8 mouse cellular contexts compared by ENCODE assay signal in the genomic region with DNA sequence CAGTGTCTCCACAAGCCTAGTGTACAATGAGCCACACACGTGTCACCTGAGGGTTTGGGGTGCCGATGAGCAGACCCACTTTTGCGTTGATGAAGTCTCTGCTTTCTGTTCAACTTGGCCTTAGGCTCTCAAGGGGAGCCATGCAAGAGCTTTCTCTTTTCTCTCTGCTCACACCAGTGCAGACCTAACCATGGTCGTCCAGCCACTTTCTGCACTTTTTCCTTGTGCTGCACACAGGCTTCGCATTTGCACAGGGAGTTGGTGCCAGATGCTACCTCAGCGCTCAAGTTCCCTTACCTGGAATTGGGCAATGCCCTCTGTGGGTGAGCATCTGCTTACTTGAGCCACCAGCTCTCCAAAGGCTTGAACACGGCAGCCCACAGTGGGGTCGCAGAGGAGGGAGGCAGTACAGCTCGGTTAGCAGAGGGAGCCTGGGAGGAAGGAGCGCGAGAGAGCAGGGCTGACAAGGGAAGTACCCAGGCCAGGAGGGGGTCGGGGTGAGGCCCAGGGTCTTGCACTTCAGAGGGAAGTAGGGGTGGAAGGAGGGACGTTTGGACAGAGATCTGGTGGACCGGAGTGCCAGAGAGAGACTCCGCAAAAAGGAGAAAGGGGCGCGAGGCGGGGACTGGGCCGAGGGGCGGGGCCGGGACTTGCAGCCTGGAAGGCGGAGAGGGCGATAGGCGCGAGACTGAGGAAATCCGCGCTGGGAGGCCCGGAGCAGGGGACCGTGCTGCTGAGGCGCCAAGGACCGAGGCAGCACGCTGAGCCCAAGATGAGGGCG. TPM values are rescaled to one million over a fixed set of nuclear protein-coding genes. Genes with fewer than 3 reads are reported as not detected.
DNase-seq lines count a peak whose midpoint lies in the region; ATAC-seq and TF ChIP-seq lines count a peak whose summit lies in the region.

A gene (plus strand): TSS at position 653 of the 781 bp plus-strand sequence.

- dilution Hi-C loops in CH12.LX (cut with MboI; ENCODE audit: extremely low pct_ligation_motif_present, extremely low pct_unique_long_range_greater_than_20kb, low sequenced_read_pairs), result no loop called here

- H3K4me2 ChIP-seq in CH12.LX (ENCODE audit: insufficient read depth, low read depth, poor library complexity, severe bottlenecking), result peak within 1 kb of the TSS; percentile 86
- peak within 1 kb of the TSS; percentile 81 for H3K4me2 ChIP-seq in kidney, embryonic 16.5 days (replicated peaks; ENCODE audit: low read depth, low read length)

- peaks cover 3 to 9% of the 10 kb centered on the region in 2 experiments; a peak in 3 of 4 replicates for H3K4me1 ChIP-seq in CH12.LX (ENCODE audit: control insufficient read depth in 1 of 2, insufficient read depth in 2 of 2)
- H3K4me1 ChIP-seq in heart, embryonic 10.5 days, result peaks cover 9% of the 10 kb centered on the region; the same call in 1 of the 2 replicates
- H3K4me1 ChIP-seq in kidney, embryonic 16.5 days (ENCODE audit: insufficient read depth, low read length), result no peaks in the 10 kb centered on the region

- in situ Hi-C loops in CH12.LX (cut with MboI; ENCODE audit: low pct_ligation_motif_present, low pct_unique_long_range_greater_than_20kb, low sequenced_read_pairs), result no loop called here

- no peak within 1 kb of the TSS for H3K27ac ChIP-seq in CH12.LX (ENCODE audit: insufficient read depth, low read depth)
- H3K27ac ChIP-seq in heart, embryonic 10.5 days, result peak within 1 kb of the TSS; percentile 71; the same call in 1 of the 2 replicates
- H3K27ac ChIP-seq in kidney, embryonic 16.5 days (ENCODE audit: low read length), result no peak within 1 kb of the TSS

- no peak for TF ChIP-seq EP300 in CH12.LX (IDR thresholded peaks at IDR 0.05; ENCODE audit: low read length)

- WGBS in heart, embryonic 10.5 days, result 6% methylated on average over 33 of the region's 33 CpGs
- WGBS in kidney, embryonic 16.5 days, result 6% methylated on average over 23 of the region's 33 CpGs

- H3K27me3 ChIP-seq in CH12.LX (replicated peaks), result peaks cover 38% of the 10 kb centered on the region
- H3K27me3 ChIP-seq in heart, embryonic 10.5 days (ENCODE audit: insufficient read depth, poor library complexity, severe bottlenecking), result peaks cover 37% of the 10 kb centered on the region
- peaks cover 29% of the 10 kb centered on the region for H3K27me3 ChIP-seq in kidney, embryonic 16.5 days (ENCODE audit: insufficient read depth, low read length)

- no peak for TF ChIP-seq CTCF in CH12.LX (conservative IDR thresholded peaks at IDR 0.05 in 1 of 2, IDR thresholded peaks at IDR 0.05 in 1 of 2; ENCODE audit: low read depth in 2 of 2, low read length in 2 of 2)

- no peak for DNase-seq in CH12.LX (ENCODE audit: extremely low read depth)
- peak; percentile 11 for DNase-seq in adrenal gland, adult 8-10 months
- DNase-seq in embryo, embryonic 11.5 days (ENCODE audit: low read depth, low spot score), result peak; percentile 51
- peak; percentile 74 for DNase-seq in heart, embryonic 10.5 days (ENCODE audit: low spot score)
- peak; percentile 68 to 80 for DNase-seq in lung, postnatal 4 days
- DNase-seq in retina, postnatal 1 day, result peak; percentile 84
- DNase-seq in left cerebral cortex, adult 8-10 months (ENCODE audit: low spot score in 2 of 2), result no peak

- TF ChIP-seq RAD21 in CH12.LX (IDR thresholded peaks at IDR 0.05; ENCODE audit: low read depth, low read length), result no peak

- no peak for TF ChIP-seq POLR2A in CH12.LX (IDR thresholded peaks at IDR 0.05; ENCODE audit: low read depth, low read length)

- no peaks in the 10 kb centered on the region for H3K9me3 ChIP-seq in CH12.LX (replicated peaks; ENCODE audit: low read length)
- H3K9me3 ChIP-seq in heart, embryonic 10.5 days, result no peaks in the 10 kb centered on the region
- no peaks in the 10 kb centered on the region for H3K9me3 ChIP-seq in kidney, embryonic 16.5 days (ENCODE audit: low read length)

- H3K79me2 ChIP-seq in CH12.LX (replicated peaks; ENCODE audit: control insufficient read depth, extremely low read depth, insufficient read depth, poor library complexity, severe bottlenecking), result no peaks in the 10 kb centered on the region

- ATAC-seq in kidney, embryonic 16.5 days (ENCODE audit: low FRiP score, low TSS enrichment), result peak; percentile 97

- peak within 1 kb of the TSS; percentile 12; the same call in 1 of the 2 replicates for H3K9ac ChIP-seq in CH12.LX (ENCODE audit: insufficient read depth, low read depth)
- peak within 1 kb of the TSS; percentile 54 for H3K9ac ChIP-seq in kidney, embryonic 16.5 days (replicated peaks; ENCODE audit: low read length)

- H3K36me3 ChIP-seq in CH12.LX (replicated peaks in 1 of 2; ENCODE audit: control insufficient read depth in 1 of 2, insufficient read depth in 1 of 2, low read length in 1 of 2), result no peaks in the 10 kb centered on the region
- no peaks in the 10 kb centered on the region for H3K36me3 ChIP-seq in heart, embryonic 10.5 days
- H3K36me3 ChIP-seq in kidney, embryonic 16.5 days (ENCODE audit: insufficient read depth, low read length), result no peaks in the 10 kb centered on the region

- H3K4me3 ChIP-seq in CH12.LX (replicated peaks in 1 of 3; ENCODE audit: low read depth in 2 of 3, low read length in 2 of 3, poor library complexity in 1 of 3), result peak within 1 kb of the TSS in 2 of 3 experiments; percentile 41 to 65
- H3K4me3 ChIP-seq in heart, embryonic 10.5 days, result peak within 1 kb of the TSS; percentile 65
- peak within 1 kb of the TSS; percentile 48 for H3K4me3 ChIP-seq in kidney, embryonic 16.5 days (ENCODE audit: low read length)

TF ChIP-seq in CH12.LX, 34 proteins besides CTCF, POLR2A, EP300 and RAD21:
- no peak for TF ChIP-seq JUN (IDR thresholded peaks at IDR 0.05; ENCODE audit: insufficient read depth, low read depth, low read length)
- no peak for TF ChIP-seq MXI1 (IDR thresholded peaks at IDR 0.05; ENCODE audit: low read depth, low read length)
- TF ChIP-seq ZKSCAN1 (IDR thresholded peaks at IDR 0.05; ENCODE audit: borderline replicate concordance, low read depth, low read length), result no peak
- no peak for TF ChIP-seq SMC3 (IDR thresholded peaks at IDR 0.05; ENCODE audit: low read depth, low read length)
- no peak for TF ChIP-seq RCOR1 (conservative IDR thresholded peaks at IDR 0.05; ENCODE audit: low read depth, low read length)
- no peak for TF ChIP-seq MEF2A (IDR thresholded peaks at IDR 0.05; ENCODE audit: borderline replicate concordance, low read depth, low read length)
- TF ChIP-seq ELF1 (IDR thresholded peaks at IDR 0.05; ENCODE audit: low read depth, low read length), result no peak
- TF ChIP-seq IRF4 (IDR thresholded peaks at IDR 0.05; ENCODE audit: low read depth, low read length), result no peak
- no peak for TF ChIP-seq HCFC1 (IDR thresholded peaks at IDR 0.05; ENCODE audit: low read depth, low read length)
- no peak for TF ChIP-seq JUND (conservative IDR thresholded peaks at IDR 0.05; ENCODE audit: low read depth, low read length)
- no peak for TF ChIP-seq MAX (IDR thresholded peaks at IDR 0.05; ENCODE audit: low read length)

RNA-seq across cellular contexts. Expression of the gene that starts here (rescaled TPM):
- total RNA-seq in CH12.LX (2012; rRNA removed) (not detected in 2 replicates), CH12.LX (2014; rRNA removed) (0.05 TPM in 1 of 2 replicates, not detected in the other)
- 0.19 and 0.20 TPM in 2 replicates for polyA plus RNA-seq in CH12.LX (2012; ENCODE audit: insufficient read length, low read depth)
- total RNA-seq in adrenal gland, adult 8-10 months (2022), result under 1 TPM; 0.28 to 0.73 (median 0.44) TPM
- 0.55 and 1.8 TPM in 2 replicates for polyA plus RNA-seq in heart, embryonic 10.5 days (2016; fragmentation: Nextera tagmentation; extraction: Ambion mirVana)
- 0.92 and 1.2 TPM in 2 replicates for polyA plus RNA-seq in kidney, embryonic 16.5 days (2015; fragmentation: Nextera tagmentation; extraction: Ambion mirVana)
- total RNA-seq in left cerebral cortex, adult 8-10 months (2022), result 1 to 10 TPM in 2 of 4 experiments, under 1 TPM in 2; 0.50 to 2.4 (median 1.0) TPM

Comparison
In these comparisons a context has a peak if more than half of its experiments do, and no peak if none do; other contexts are left out.
1. Peak in DNase-seq in adrenal gland, adult 8-10 months; RNA of the gene not detected or under 1 TPM.
2. DNase-seq: peak in embryo, embryonic 11.5 days (single experiment), heart, embryonic 10.5 days (single experiment), lung, postnatal 4 days (2 of 2) and retina, postnatal 1 day (single experiment); none in CH12.LX (single experiment) and left cerebral cortex, adult 8-10 months (0 of 2).
3. Peak in every context shown above with its lines, with median percentiles within 50 percentile points of each other: H3K4me3 ChIP-seq.